Mouse (Mus musculus) stomach, postnatal 0 days (tissue): ENCODE data around the gene Rbm28. TPM values are rescaled to one million over a fixed set of nuclear protein-coding genes. Genes with fewer than 3 reads are reported as not detected.

Source experiments
- ATAC-seq: fragments of 200-750 bp; cut with Nextera tagmentation; 2 replicates; pipeline ENCODE4 v1.8.0; 2017; ENCODE audit not compliant: low FRiP score, low TSS enrichment
- DNase-seq: peaks from one replicate; pipeline ENCODE4 v3.0.0-alpha.2; 2016; ENCODE audit warnings: low spot score
- H3K27ac ChIP-seq: fragments of 300-500 bp; sonication (generic); replicated peaks from 2 replicates; pipeline ENCODE4 v1.5.1; 2014; ENCODE audit warnings: mild to moderate bottlenecking, control low read depth
- H3K27me3 ChIP-seq: fragments of 300-500 bp; sonication (generic); 2 replicates; pipeline ENCODE4 v1.6.1; 2014; ENCODE audit warnings: low read length; ENCODE audit not compliant: control insufficient read depth, insufficient read depth
- H3K36me3 ChIP-seq: fragments of 300-500 bp; sonication (generic); 2 replicates; pipeline ENCODE4 v1.6.1; 2014; ENCODE audit warnings: low read length, mixed read lengths; ENCODE audit not compliant: control insufficient read depth, insufficient read depth
- H3K4me1 ChIP-seq: fragments of 300-500 bp; sonication (generic); replicated peaks from 2 replicates; pipeline ENCODE4 v1.6.1; 2014; ENCODE audit warnings: antibody characterized with exemption; ENCODE audit not compliant: control insufficient read depth, insufficient read depth
- H3K4me2 ChIP-seq: fragments of 300-500 bp; sonication (generic); replicated peaks from 2 replicates; pipeline ENCODE4 v1.6.1; 2014; ENCODE audit warnings: low read depth, mild to moderate bottlenecking, control low read depth, moderate library complexity
- H3K4me3 ChIP-seq: fragments of 300-500 bp; sonication (generic); 2 replicates; pipeline ENCODE4 v1.5.1; 2014; ENCODE audit warnings: low read depth, low read length, control low read depth
- H3K9ac ChIP-seq: fragments of 300-500 bp; sonication (generic); 2 replicates; pipeline ENCODE4 v1.6.1; 2014; ENCODE audit warnings: mild to moderate bottlenecking, low read length, control low read depth, mixed read lengths
- H3K9me3 ChIP-seq: fragments of 300-500 bp; sonication (generic); 2 replicates; pipeline ENCODE4 v1.6.1; 2016; ENCODE audit warnings: low read length; ENCODE audit not compliant: control insufficient read depth
- CTCF ChIP-seq: IDR thresholded peaks from 2 replicates; pipeline ENCODE4 v1.5.1; 2016; ENCODE audit warnings: antibody characterized with exemption, low read depth, mild to moderate bottlenecking, moderate library complexity
- EP300 ChIP-seq: optimal IDR thresholded peaks from 2 replicates; pipeline ENCODE3; 2016; ENCODE audit warnings: antibody characterized with exemption
- WGBS: fragments of 180-500 bp; shearing (Covaris S2); extraction: QIAGEN DNeasy Blood & Tissue Kit; methylation state at CpG from one replicate; pipeline ENCODE4 v1.1.7; 2014; 5-methylcytosine and 5-hydroxymethylcytosine counted together
- polyA plus RNA-seq: library from polyadenylated mRNA; unstranded; fragments of >200 nt; fragmentation: Nextera tagmentation; extraction: Ambion mirVana; gene quantifications from 2 replicates; pipeline ENCODE4 v1.2.1, GENCODE M21; 2015

Rbm28 gene
- polyA plus RNA-seq, 1 experiment from 2014 or later, result 11.8 TPM

DNA sequence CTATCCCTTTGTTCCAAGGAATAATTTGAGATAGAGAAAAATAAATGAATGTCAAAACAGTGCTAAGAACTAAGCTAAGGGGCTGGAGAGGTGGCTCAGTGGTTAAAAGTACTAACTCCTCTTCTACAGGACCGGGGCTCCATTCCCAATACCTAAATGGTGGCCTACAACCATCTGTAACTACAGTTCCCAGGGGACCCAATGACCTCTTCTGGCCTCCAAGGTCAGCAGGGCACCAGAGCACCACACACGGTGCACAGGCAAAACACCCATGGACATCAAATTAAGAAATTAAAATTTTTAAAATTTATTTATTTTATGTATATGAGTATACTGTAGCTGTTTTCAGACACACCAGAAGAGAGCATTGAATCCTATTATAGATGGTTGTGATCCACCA is 4.0 kb downstream of the Rbm28 start:
- Histone ChIP-seq H3K27me3 (no peaks in the 10 kb centered on the region), H3K4me1 (0 out of 2 replicates have a peak, but pooled peaks cover 2% of the 10 kb centered on the region), H3K27ac (no peak overlapping the region), H3K9ac (no peak overlapping the region), H3K4me3 (no peak overlapping the region), H3K9me3 (no peaks in the 10 kb centered on the region), H3K4me2 (no peak overlapping the region), H3K36me3 (peaks cover 10% of the 10 kb centered on the region)
- DNase-seq, result no peak
- WGBS, result 92% methylated on average over 2 of the region's 2 CpGs
- no peak for ATAC-seq
- TF ChIP-seq CTCF (no peak), EP300 (no peak)

DNA sequence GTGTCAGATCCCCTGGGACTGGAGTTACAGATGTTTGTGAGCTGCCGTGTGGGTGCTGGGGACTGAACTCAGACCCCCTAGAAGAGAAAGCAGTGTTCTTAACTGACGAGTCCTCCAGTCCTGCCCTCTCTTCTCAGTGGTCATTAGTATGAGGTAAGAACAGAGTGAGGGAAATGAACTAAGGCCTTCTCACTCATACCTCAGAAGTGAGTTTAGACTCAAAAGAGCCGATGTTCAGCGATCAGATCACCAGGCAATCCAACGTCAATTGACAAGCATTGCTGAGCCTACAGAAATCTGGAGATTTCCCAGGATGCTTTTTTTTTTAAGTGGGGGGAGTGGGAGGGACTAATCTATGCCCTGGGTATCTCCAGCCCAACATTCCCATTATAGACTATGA is 8.5 kb downstream of the Rbm28 start:
- H3K36me3 ChIP-seq, result peaks cover 19% of the 10 kb centered on the region
- no peaks in the 10 kb centered on the region for H3K9me3 ChIP-seq
- DNase-seq, result no peak
- no peaks in the 10 kb centered on the region for H3K27me3 ChIP-seq
- WGBS, result 94% methylated on average over 5 of the region's 5 CpGs
- H3K4me1 ChIP-seq, result no peaks in the 10 kb centered on the region
- no peak overlapping the region for H3K4me2 ChIP-seq
- ATAC-seq, result no peak
- H3K9ac ChIP-seq, result no peak overlapping the region
- H3K27ac ChIP-seq, result no peak overlapping the region
- TF ChIP-seq CTCF (no peak), EP300 (no peak)
- H3K4me3 ChIP-seq, result no peak overlapping the region

GRCm38 (mm10) chr6:29150001-29150400 is 14.8 kb downstream of the Rbm28 start:
- TF ChIP-seq CTCF, result no peak
- no peak for TF ChIP-seq EP300
- DNase-seq, result no peak
- Histone ChIP-seq H3K36me3 (peaks cover 11% of the 10 kb centered on the region), H3K27me3 (no peaks in the 10 kb centered on the region), H3K4me1 (no peaks in the 10 kb centered on the region), H3K4me2 (no peak overlapping the region), H3K27ac (no peak overlapping the region), H3K4me3 (no peak overlapping the region), H3K9ac (no peak overlapping the region), H3K9me3 (no peaks in the 10 kb centered on the region)
- 79% methylated on average over 1 of the region's 1 CpGs for WGBS
- no peak for ATAC-seq

GRCm38 (mm10) chr6:29147407-29148010 is 17.3 kb downstream of the Rbm28 start:
- ATAC-seq (no peak), DNase-seq (no peak)
- no peak overlapping the region for H3K9ac ChIP-seq
- H3K27ac ChIP-seq, result no peak overlapping the region
- no peak overlapping the region for H3K4me2 ChIP-seq
- no peak overlapping the region for H3K4me3 ChIP-seq
- H3K9me3 ChIP-seq, result no peaks in the 10 kb centered on the region
- H3K4me1 ChIP-seq, result no peaks in the 10 kb centered on the region
- peaks cover 3% of the 10 kb centered on the region for H3K36me3 ChIP-seq
- no peak for TF ChIP-seq CTCF
- no peak for TF ChIP-seq EP300
- 80% methylated on average over 5 of the region's 5 CpGs for WGBS
- H3K27me3 ChIP-seq, result no peaks in the 10 kb centered on the region

GRCm38 (mm10) chr6:29146641-29147040 is 18.2 kb downstream of the Rbm28 start:
- WGBS, result 64% methylated on average over 7 of the region's 7 CpGs
- Histone ChIP-seq H3K4me1 (no peaks in the 10 kb centered on the region), H3K4me3 (no peak overlapping the region), H3K9ac (no peak overlapping the region), H3K27ac (no peak overlapping the region), H3K36me3 (peaks cover 3% of the 10 kb centered on the region), H3K4me2 (no peak overlapping the region), H3K9me3 (no peaks in the 10 kb centered on the region), H3K27me3 (no peaks in the 10 kb centered on the region)
- DNase-seq, result peak; percentile 25
- TF ChIP-seq CTCF (no peak), EP300 (no peak)
- ATAC-seq, result no peak

GRCm38 (mm10) chr6:29145456-29146307 is 19.1 kb downstream of the Rbm28 start:
- Histone ChIP-seq H3K27ac (no peak overlapping the region), H3K9me3 (no peaks in the 10 kb centered on the region), H3K36me3 (no peaks in the 10 kb centered on the region; the same call in 1 of the 2 replicates), H3K4me2 (no peak overlapping the region), H3K4me3 (no peak overlapping the region), H3K27me3 (no peaks in the 10 kb centered on the region), H3K4me1 (no peaks in the 10 kb centered on the region), H3K9ac (no peak overlapping the region)
- ATAC-seq (0 out of 2 replicates have a peak, but pooled peaks have one; percentile 18), DNase-seq (no peak)
- TF ChIP-seq CTCF (no peak), EP300 (no peak)
- 69% methylated on average over 12 of the region's 12 CpGs for WGBS
